Mouse (Mus musculus): ENCODE results near the gene Ctcf. TPM values are rescaled to one million over a fixed set of nuclear protein-coding genes. Genes with fewer than 3 reads are reported as not detected.
A peak's percentile ranks its signal among the peaks of the same experiment; 100 is the strongest.

The Ctcf gene
- total and polyA plus RNA-seq, 2 experiments, result 6.6 to 15.6 TPM

DNA sequence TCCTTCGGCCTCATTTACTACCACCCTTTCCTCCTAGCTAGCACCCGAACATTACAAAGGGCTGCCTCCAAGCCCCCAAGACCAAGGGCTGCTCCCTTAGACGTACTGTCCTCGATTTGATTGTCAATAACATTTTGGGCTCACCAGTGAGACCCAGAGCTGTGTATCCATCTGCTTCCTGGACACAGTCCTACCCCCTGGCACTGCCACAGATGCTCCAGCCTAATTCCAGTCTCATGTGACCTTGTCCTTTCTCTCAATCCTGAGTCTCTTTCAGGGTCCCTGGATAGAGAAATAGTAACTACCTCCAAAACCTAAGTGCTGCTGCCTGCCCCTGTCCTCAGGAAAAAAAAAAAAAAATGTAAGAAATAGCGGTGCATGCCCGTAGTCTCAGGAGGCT, 68.6 kb downstream of the Ctcf start:
- 92% methylated on average over 6 of the region's 6 CpGs for WGBS
- TF ChIP-seq POLR2A (IDR thresholded peaks at IDR 0.05; ENCODE audit: extremely low read depth, insufficient read depth, low read length), result no peak
- no peak for TF ChIP-seq CTCF (IDR thresholded peaks at IDR 0.05; ENCODE audit: low read depth, low read length)
- no peak for DNase-seq (ENCODE audit: extremely low read depth, low read depth, low spot score)
- no peak overlapping the region for H3K27ac ChIP-seq (replicated peaks; ENCODE audit: insufficient read depth, low read depth, low read length)
- no peaks in the 10 kb centered on the region for H3K27me3 ChIP-seq (ENCODE audit: control insufficient read depth, insufficient read depth, low read length)
- H3K79me2 ChIP-seq (ENCODE audit: control insufficient read depth, insufficient read depth, low read length), result no peaks in the 10 kb centered on the region
- H3K4me1 ChIP-seq (ENCODE audit: control insufficient read depth, insufficient read depth, low read length), result peaks cover 7% of the 10 kb centered on the region
- no peaks in the 10 kb centered on the region for H3K36me3 ChIP-seq (ENCODE audit: control insufficient read depth, insufficient read depth, low read length)
- H3K9ac ChIP-seq (ENCODE audit: low read depth, low read length), result no peak overlapping the region
- H3K4me3 ChIP-seq (ENCODE audit: insufficient read depth, low read depth, low read length), result no peak overlapping the region

- Histone ChIP-seq H3K4me1 (ENCODE audit: control insufficient read depth, insufficient read depth, low read length) (peaks cover 7% of the 10 kb centered on the region), H3K27ac (replicated peaks; ENCODE audit: insufficient read depth, low read depth, low read length) (no peak overlapping the region), H3K36me3 (ENCODE audit: control insufficient read depth, insufficient read depth, low read length) (no peaks in the 10 kb centered on the region), H3K4me3 (ENCODE audit: insufficient read depth, low read depth, low read length) (no peak overlapping the region), H3K9ac (ENCODE audit: low read depth, low read length) (no peak overlapping the region), H3K27me3 (ENCODE audit: control insufficient read depth, insufficient read depth, low read length) (no peaks in the 10 kb centered on the region), H3K79me2 (ENCODE audit: control insufficient read depth, insufficient read depth, low read length) (no peaks in the 10 kb centered on the region)
- no peak for DNase-seq (ENCODE audit: extremely low read depth, low read depth, low spot score)
- TF ChIP-seq CTCF (IDR thresholded peaks at IDR 0.05; ENCODE audit: low read depth, low read length) (no peak), POLR2A (IDR thresholded peaks at IDR 0.05; ENCODE audit: extremely low read depth, insufficient read depth, low read length) (no peak)
- WGBS, result 93% methylated on average over 12 of the region's 12 CpGs
Observed at GRCm38 (mm10) chr8:105706426-105706825, 70.1 kb downstream of the Ctcf start.

DNA sequence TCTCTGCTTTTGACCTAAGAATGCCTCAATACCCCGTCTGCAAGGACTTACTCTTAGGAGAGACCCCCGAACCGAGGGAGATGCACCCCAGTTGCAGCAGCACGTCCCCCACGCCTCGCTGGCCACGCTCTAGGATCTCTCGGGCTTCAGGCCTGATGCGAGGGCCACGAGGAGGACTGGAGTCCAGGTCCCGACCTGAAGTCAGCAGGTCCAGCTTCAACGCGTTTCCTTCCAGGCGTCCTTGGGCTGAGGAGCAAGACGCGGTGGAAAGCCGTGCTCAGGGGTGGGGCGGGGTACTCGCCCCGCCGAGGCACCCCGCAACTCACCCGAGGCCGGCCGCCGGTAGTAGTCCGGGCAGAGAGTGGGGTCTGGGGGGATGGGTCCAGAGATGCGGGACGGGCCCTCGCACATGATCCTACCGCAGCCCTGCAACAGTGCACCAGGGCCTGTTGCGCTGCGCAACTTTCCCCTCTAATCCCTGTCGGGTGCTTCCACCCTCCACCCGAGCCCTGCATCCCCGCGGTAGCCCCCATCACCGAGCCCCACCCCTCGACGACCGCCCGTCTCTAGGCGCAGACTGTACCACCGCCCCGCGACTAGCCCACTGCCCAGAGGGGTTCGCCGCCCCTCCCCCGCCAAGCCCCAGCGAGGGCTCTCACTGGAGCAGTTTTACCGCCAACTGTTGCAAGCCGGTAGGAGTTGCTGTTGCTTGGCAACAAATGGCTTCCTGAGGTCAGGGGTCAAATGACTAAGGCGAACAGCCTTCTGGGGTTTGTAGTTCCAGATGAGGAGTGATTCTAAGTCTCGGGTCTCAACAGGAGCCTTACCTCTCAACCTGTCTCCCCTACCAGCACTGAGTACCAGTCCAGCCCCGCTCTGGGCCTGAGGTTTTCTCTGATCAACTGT, 71.4 kb downstream of the Ctcf start, which contains the start of the genes 4933405L10Rik and Enkd1:
Gene 4933405L10Rik, plus strand, starts transcription at position 158 of the 906 bp plus-strand sequence.
Gene Enkd1, minus strand, starts transcription at position 713 of the 906 bp plus-strand sequence.
- TF ChIP-seq POLR2A (IDR thresholded peaks at IDR 0.05; ENCODE audit: extremely low read depth, insufficient read depth, low read length) (no peak), CTCF (IDR thresholded peaks at IDR 0.05; ENCODE audit: low read depth, low read length) (no peak)
- Histone ChIP-seq H3K36me3 (ENCODE audit: control insufficient read depth, insufficient read depth, low read length) (no peaks in the 10 kb centered on the region), H3K4me1 (ENCODE audit: control insufficient read depth, insufficient read depth, low read length) (peaks cover 3% of the 10 kb centered on the region), H3K9ac (ENCODE audit: low read depth, low read length) (peak within 1 kb of the TSS; percentile 59), H3K79me2 (ENCODE audit: control insufficient read depth, insufficient read depth, low read length) (no peaks in the 10 kb centered on the region), H3K27me3 (ENCODE audit: control insufficient read depth, insufficient read depth, low read length) (no peaks in the 10 kb centered on the region), H3K27ac (replicated peaks; ENCODE audit: insufficient read depth, low read depth, low read length) (no peak within 1 kb of the TSS), H3K4me3 (ENCODE audit: insufficient read depth, low read depth, low read length) (peak within 1 kb of the TSS; percentile 72)
- DNase-seq (ENCODE audit: extremely low read depth, low read depth, low spot score), result peak; percentile 83
- 4% methylated on average over 55 of the region's 55 CpGs for WGBS

- H3K4me1 ChIP-seq (ENCODE audit: control insufficient read depth, insufficient read depth, low read length), result peaks cover 3% of the 10 kb centered on the region
- 93% methylated on average over 8 of the region's 8 CpGs for WGBS
- no peaks in the 10 kb centered on the region for H3K27me3 ChIP-seq (ENCODE audit: control insufficient read depth, insufficient read depth, low read length)
- H3K36me3 ChIP-seq (ENCODE audit: control insufficient read depth, insufficient read depth, low read length), result no peaks in the 10 kb centered on the region
- no peak overlapping the region for H3K4me3 ChIP-seq (ENCODE audit: insufficient read depth, low read depth, low read length)
- H3K9ac ChIP-seq (ENCODE audit: low read depth, low read length), result no peak overlapping the region
- no peaks in the 10 kb centered on the region for H3K79me2 ChIP-seq (ENCODE audit: control insufficient read depth, insufficient read depth, low read length)
- H3K27ac ChIP-seq (replicated peaks; ENCODE audit: insufficient read depth, low read depth, low read length), result no peak overlapping the region
- DNase-seq (ENCODE audit: extremely low read depth, low read depth, low spot score), result no peak
- no peak for TF ChIP-seq CTCF (IDR thresholded peaks at IDR 0.05; ENCODE audit: low read depth, low read length)
- TF ChIP-seq POLR2A (IDR thresholded peaks at IDR 0.05; ENCODE audit: extremely low read depth, insufficient read depth, low read length), result no peak
Observed at GRCm38 (mm10) chr8:105708675-105709074, 72.3 kb downstream of the Ctcf start.

DNA sequence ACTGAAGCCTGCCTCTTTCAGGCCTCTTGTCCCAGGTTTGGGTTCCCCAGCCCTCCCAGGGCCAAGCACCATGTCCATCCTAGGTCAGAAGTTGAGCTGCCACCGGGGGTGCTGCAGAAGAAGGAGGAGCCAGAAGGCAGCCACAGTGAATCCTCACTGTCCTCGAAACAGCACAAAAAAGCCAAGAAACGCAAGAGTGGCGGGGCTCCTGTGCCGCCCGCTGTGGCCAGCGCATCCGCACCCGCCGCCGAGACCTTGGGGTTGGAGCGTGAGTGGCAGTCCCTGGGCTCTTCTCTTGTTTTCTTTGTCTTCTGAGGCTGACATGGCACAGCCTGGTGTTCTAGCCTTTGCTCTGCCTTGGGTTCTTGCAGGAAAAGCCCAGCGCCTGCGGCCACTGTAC, 72.9 kb downstream of the Ctcf start:
- Histone ChIP-seq H3K36me3 (ENCODE audit: control insufficient read depth, insufficient read depth, low read length) (no peaks in the 10 kb centered on the region), H3K27ac (replicated peaks; ENCODE audit: insufficient read depth, low read depth, low read length) (no peak overlapping the region), H3K79me2 (ENCODE audit: control insufficient read depth, insufficient read depth, low read length) (no peaks in the 10 kb centered on the region), H3K4me1 (ENCODE audit: control insufficient read depth, insufficient read depth, low read length) (peaks cover 3% of the 10 kb centered on the region), H3K9ac (ENCODE audit: low read depth, low read length) (no peak overlapping the region), H3K27me3 (ENCODE audit: control insufficient read depth, insufficient read depth, low read length) (no peaks in the 10 kb centered on the region), H3K4me3 (ENCODE audit: insufficient read depth, low read depth, low read length) (no peak overlapping the region)
- WGBS, result 86% methylated on average over 14 of the region's 14 CpGs
- no peak for TF ChIP-seq POLR2A (IDR thresholded peaks at IDR 0.05; ENCODE audit: extremely low read depth, insufficient read depth, low read length)
- TF ChIP-seq CTCF (IDR thresholded peaks at IDR 0.05; ENCODE audit: low read depth, low read length), result no peak
- DNase-seq (ENCODE audit: extremely low read depth, low read depth, low spot score), result no peak

- H3K36me3 ChIP-seq (ENCODE audit: control insufficient read depth, insufficient read depth, low read length), result no peaks in the 10 kb centered on the region
- WGBS, result 89% methylated on average over 3 of the region's 3 CpGs
- H3K9ac ChIP-seq (ENCODE audit: low read depth, low read length), result no peak overlapping the region
- peaks cover 3% of the 10 kb centered on the region for H3K4me1 ChIP-seq (ENCODE audit: control insufficient read depth, insufficient read depth, low read length)
- H3K79me2 ChIP-seq (ENCODE audit: control insufficient read depth, insufficient read depth, low read length), result no peaks in the 10 kb centered on the region
- TF ChIP-seq POLR2A (IDR thresholded peaks at IDR 0.05; ENCODE audit: extremely low read depth, insufficient read depth, low read length) (no peak), CTCF (IDR thresholded peaks at IDR 0.05; ENCODE audit: low read depth, low read length) (no peak)
- no peak for DNase-seq (ENCODE audit: extremely low read depth, low read depth, low spot score)
- H3K27ac ChIP-seq (replicated peaks; ENCODE audit: insufficient read depth, low read depth, low read length), result no peak overlapping the region
- no peak overlapping the region for H3K4me3 ChIP-seq (ENCODE audit: insufficient read depth, low read depth, low read length)
- no peaks in the 10 kb centered on the region for H3K27me3 ChIP-seq (ENCODE audit: control insufficient read depth, insufficient read depth, low read length)
Observed at GRCm38 (mm10) chr8:105712286-105712685, 75.9 kb downstream of the Ctcf start.
